Mouse (Mus musculus) testis, postnatal 14 days (tissue): ENCODE data around the gene Styxl1.
A peak's percentile ranks its signal among the peaks of the same experiment; 100 is the strongest.

Experiments
- DNase-seq: peaks from one replicate; pipeline ENCODE4 v3.0.0; 2021; ENCODE audit warnings: low spot score

Gene Styxl1

DNA sequence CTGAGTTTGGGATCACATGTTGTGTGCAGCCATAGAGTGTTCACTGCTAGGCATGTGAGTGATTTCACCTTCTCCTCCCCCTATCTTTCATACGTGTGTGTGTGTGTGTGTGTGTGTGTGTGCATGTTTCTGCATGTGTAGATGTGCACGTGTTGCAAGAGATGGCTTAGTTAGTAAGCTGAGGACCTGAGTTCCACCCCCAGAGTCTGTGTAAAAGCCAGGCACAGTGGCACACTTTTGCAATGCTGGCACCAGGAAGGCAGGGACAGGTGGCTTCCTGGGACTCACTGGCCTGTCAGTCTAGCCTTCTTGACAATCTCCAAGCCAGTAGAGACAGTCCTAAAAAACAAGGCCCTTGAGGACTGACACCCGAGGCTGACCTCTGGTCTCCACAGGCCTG, 13.2 kb downstream of the Styxl1 start:
- DNase-seq: no peak

DNA sequence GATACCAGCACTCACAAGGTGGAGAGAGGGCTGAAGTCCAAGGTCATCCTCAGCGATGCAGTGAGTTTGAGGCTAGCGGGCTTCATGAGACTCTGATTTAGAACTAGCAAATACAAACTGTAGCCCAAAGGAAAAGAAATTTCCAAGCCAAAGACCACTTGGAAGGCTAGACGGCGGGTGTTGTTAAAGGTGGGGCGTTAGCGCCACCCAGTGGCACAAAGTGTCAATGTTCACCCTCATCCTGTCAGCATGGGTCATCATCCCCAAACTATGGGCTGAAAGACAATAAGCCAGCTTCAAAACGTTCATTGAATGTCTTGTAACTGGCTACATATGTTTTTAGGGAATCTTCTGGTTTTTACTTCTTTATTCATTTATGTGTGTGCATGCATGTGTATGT, 14.7 kb downstream of the Styxl1 start:
- peak; percentile 42 for DNase-seq

DNA sequence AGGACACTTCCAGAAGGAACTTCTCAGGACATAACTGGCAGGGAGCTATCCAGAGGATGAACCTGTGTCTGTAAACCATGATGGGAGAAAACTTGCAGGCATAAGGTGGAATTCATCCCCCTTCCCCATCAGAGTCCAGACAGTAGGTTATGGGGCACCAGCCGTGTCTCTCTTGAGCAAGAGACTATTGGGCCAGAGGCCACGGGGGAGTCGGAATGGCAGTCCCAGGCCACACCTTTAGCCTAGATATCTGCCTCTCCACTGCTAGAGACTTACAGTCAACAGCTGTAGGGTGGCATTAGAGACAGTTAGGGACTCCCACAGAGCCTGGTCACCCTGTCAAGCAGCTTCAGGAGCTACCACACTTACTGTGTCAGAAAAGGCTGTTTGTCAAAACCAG, 16.3 kb downstream of the Styxl1 start:
- DNase-seq: no peak

DNA sequence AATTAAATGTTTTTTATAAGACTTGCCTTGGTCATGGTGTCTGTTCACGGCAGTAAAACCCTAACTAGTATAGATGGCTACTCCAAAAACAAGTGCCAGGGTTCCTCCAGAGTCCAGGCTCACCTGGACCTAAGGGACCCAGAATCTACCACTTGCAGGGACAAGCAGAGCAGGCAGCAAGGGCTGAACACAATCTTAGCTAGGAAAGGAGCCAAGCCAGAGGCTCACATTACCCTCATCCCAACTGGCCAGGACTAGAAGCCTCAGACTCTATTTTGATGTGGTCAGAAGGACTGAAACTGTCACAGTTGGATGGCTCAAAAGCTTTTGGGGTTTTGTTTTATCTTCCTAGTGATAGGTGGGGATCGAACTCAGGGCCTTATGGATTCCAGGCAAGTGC, 26.6 kb downstream of the Styxl1 start:
- DNase-seq: no peak

DNA sequence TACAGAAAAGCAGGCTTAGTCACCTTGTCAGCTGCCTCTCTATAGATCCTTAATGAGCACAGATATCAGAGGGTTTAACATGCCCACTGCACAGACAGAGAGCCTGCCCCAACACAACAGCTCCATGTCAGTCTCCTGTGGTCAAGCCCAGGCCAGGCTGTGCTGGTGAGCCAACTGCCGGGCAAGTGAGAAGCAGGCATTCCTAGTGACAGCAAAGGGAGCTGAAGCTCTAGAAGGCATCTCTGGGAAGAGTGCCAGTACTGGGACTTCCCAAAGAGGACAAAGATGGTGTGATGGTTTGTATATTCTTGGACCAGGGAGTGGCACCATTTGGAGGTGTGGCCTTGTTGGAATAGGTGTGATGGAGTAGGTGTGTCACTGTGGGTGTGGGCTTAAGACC, 27.1 kb downstream of the Styxl1 start:
- no peak for DNase-seq

DNA sequence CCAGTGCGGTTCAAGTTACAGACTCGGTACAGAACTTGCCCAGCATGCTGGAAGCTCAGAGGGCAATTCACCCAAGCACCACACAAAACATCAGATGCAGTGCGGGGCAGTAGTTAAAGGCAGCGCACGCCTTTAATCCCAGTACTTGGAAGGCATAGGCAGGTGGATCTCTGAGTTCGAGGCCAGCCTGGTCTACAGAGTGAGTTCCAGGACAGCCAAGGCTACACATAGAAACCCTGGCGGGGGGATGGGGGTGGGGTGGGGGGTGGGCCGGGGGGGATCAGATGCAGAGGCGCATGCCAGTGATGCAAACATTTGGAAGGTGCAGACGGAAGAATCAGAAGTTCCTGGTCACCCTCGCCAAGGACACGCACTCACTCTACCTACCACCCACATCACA, 33.4 kb downstream of the Styxl1 start:
- DNase-seq: no peak

DNA sequence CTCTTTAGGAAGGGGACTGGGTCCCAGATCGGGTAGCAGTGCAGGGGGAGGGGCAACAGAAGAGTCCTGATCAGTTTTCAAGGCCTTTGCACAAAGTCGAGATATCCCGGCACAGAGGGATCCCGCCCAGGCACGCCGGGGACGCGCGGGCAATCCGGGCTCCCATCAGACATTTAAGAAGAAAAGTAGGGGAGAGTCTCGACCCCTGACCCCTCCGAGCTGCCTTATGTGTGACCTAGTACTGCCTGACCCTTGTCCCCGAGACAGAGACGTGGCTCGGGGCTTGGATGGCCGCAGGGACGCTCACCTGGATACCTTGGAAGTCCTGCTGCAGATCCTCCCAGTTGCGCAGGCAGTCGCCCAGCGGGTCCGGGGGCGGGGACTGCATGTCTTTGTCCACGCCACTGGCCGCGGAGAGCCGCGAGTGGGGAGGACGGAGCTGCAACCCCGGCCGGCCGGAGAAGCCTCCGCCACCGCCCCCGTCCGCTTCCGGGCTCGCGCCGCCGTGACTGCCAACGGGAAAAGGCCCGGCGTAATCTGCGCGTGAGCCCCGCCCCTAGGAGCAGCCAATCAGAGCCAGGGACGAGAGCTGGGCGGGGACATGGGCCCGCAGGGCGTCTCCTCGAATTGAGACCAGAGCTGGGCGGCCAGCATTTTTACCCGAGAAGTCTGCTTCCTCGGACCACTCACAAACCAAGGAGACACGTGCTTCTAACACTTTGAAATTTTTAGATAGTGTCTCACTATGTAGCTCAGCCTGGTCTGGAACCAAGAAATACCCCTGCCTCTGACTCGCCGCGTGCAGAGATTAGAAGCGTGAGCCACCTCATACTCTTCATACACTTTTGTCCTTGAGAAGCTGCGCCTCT, 34.2 kb downstream of the Styxl1 start, which contains the start of gene Tmem120a:
Gene Tmem120a (minus strand): TSS at position 708 of the 869 bp plus-strand sequence.
- peak; percentile 91 for DNase-seq

DNA sequence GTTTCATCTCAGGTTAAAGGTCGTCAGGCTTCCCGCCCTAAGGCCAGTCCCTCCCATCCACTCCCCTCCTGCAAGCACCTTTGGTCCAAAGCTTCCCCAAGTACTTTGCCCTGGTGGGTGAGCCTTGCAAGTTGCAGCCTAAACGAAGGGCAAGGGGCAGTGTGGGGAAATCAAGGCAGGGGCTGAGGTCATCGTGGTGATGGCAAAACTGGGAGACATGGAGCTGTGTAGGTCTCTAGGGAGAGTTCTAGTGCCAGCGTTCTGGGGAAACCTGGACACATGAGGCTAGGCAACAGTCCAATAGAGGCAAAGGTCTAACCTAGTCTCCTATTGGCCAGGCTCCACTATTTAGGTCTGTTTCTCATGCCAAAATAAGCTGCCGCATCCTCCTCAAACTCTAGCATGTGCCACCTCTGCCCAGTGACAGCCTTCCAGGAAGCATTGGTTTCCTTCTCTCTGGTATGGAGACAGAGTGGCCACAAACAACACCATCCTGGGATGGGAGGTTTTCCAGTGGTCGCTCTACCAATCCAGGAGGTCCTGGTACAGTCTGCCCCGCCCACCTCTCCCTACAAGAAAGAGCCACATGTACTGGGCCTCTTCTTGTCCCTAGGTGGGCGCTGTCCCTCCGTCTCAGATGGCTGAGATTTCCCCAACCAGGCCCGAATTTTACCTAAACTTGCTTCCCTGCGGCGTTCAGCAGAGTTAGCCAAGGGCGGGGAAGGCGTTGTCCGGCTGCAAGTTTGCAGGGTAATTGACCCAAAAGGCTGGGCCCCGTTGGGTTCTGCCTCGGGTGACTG, 35.0 kb downstream of the Styxl1 start:
- DNase-seq: no peak

DNA sequence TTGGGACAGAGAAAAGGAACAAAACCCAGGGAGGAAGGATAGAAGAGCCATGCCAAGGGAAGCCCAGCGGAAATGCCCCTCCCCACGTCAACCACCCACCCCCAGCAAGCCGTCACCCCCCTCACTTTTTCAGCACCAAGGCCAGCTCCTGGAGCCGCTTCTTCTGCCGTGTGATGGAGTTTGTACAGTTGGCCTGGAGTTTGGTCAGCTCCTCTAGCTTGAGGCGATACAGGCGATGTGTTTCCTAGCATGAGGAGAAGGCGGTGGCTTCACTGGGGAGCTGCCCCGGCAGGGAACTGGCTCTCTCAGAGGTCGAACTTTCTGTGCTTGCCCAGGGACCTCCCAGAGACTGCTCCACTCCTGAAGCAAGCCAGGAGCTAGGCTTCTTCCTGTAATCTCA, 36.0 kb downstream of the Styxl1 start:
- DNase-seq: no peak

DNA sequence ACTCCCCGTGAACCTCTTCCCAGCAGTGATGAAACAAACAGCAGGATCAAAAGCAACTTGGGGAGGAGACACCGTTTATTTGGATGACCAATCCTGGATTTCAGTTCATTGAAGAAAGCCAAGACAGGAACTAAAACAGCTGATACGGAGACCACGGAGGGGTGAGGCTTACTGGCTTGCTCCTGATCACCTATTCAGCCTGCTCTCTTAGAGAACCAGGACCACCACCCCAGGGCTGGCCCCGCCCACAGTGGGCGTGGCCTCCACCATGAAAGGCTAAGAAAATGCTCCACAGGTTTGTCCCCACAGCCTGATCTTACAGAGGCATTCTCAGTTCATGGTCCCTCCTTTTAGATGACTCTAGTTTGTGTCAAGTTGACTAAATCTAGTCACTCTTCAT, 39.9 kb downstream of the Styxl1 start:
- peak; percentile 40 for DNase-seq

DNA sequence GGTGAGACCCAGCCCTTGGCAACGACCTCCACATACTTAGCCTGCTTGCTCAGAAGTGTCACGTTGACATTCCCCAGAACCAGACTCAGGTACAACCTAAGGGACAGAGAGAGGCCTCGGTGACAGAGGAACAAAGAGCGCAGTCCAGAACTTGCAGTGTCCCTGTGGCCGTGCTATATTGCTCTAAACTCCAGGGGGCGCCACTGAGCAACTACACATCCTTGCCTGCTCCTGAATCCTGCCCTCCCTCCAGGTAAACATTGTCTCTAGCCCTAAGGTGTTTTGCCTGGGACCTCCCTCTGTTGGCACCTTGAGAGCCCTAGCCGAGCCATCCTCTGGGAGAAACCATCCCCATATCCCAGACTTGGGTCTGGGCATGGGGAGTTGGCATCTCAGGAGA, 41.0 kb downstream of the Styxl1 start:
- peak; percentile 57 for DNase-seq

DNA sequence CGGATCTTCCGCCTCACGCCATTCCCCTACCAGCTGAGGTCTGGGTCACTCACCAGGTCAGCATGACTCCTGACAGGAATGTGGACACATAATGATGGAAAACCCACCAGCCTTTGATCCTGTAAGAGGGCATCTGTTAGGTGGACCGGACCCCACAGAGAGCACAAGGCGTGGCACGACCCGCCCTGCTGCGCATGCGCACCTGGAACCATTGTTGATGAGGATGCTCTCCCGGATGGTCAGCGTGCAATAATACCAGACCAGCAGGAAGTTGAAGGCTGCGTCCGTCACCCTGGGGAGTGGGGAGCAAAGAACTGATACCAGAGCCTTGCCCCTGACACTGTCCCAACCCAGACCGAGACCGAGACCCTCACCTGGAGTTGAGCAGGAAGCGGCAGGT, 41.6 kb downstream of the Styxl1 start:
- peak; percentile 64 for DNase-seq

DNA sequence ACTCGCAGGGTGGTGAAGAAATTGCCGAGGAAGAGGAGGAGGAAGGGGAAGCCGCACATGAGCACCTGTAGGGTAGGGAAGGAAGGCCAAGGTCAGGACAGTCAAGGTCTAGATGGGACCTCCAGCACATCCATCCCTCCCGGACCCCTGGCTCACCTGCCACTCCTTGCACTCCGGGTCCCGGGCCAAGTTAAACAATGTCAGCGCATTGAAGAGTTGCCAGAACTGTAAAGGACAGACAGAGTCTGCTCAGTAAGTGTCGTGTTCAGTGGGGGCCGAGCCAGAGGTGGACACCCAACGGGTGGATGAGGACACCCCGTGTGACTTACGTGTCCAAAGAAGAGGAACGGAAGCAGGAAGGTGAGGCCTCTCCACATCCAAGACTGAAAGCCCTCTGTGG, 42.4 kb downstream of the Styxl1 start:
- no peak for DNase-seq

DNA sequence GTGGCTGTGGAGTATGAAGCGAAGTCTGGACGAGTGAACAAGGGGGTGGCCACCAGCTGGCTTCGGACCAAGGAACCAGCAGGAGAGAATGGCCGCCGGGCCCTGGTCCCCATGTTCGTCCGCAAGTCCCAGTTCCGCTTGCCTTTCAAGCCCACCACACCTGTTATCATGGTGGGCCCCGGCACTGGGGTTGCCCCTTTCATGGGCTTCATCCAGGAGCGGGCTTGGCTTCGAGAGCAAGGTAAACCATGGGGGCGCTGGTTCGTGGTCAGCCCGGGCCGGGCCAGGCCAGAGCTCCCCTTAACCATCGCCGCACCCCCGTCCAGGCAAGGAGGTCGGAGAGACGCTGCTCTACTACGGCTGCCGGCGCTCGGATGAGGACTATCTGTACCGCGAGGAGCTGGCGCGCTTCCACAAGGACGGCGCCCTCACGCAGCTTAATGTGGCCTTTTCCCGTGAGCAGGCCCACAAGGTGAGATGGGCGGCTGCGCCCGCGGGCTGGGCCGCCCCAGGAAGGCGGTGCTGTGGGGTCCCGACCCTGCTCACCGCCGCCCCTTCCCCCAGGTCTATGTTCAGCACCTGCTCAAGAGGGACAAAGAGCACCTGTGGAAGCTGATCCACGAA, 44.0 kb downstream of the Styxl1 start:
- DNase-seq: no peak

DNA sequence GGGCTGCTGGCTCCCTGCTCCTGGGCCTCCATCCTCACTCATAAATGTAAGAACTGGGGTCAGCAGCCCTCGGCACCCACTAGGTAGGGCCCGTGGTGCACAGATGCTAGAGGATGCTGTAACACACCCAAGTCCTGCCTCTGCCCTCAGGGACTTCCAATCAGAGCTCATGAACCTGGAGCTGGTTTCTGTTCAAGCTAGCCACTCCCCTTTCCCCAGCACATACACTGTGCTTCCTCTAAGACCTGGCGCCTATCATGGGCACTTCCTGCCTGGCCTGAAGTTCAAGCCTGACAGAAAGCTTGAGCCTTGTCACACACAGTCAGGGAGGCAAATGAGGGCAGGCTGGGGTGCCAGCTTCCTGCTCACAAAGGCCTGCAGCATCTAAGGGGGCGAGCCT, 45.1 kb downstream of the Styxl1 start:
- DNase-seq: no peak

DNA sequence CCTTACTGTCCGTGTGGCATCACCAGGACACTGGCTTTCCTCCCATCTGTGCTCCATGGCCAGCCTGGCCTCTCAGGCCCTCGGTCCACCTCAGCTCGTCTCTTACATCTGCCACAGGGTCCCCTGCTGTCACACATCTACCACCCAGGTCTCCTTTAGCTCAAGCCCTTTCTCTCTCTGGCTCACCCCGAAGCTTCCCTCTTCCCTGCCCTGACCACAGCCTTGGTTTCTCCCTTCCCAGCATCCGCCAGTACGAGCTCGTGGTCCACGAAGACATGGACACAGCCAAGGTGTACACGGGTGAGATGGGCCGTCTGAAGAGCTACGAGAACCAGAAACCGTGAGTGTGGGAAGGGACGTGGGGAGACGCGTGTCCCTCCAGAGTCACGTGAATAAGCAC, 46.9 kb downstream of the Styxl1 start:
- no peak for DNase-seq

DNA sequence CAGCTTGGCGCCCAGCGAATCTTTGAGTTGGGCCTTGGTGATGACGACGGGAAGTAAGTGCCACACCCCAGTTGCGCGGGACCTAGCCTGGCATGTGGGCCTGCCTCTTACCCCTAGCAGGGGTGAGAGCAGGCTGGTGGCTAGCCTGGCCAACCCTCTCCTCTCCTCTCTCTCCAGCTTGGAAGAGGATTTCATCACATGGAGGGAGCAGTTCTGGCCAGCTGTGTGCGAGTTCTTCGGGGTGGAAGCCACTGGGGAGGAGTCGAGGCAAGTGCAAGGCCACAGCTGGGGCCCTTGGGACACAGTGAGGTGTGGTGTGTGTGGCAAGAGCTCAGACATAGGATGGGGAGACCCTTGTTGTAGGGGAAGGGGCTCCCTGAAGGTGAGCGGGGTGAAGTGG, 47.3 kb downstream of the Styxl1 start:
- no peak for DNase-seq

DNA sequence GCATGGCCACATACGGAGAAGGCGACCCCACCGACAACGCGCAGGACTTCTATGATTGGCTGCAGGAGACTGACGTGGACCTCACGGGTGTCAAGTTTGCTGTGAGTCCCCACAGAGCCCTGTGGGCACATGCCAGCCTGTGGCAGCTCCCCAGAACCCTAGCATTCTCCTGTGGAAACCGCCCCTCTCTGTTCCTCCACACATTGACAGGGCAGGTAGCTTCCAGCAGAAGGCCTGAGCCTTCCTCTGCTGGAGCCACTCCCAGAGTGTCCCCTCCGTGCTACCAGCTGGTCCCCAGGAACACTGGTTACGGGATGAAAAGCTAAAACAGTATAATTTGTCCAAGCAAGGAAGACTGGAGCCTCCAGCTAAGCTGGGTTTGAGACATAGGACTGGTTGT, 47.9 kb downstream of the Styxl1 start:
- no peak for DNase-seq

DNA sequence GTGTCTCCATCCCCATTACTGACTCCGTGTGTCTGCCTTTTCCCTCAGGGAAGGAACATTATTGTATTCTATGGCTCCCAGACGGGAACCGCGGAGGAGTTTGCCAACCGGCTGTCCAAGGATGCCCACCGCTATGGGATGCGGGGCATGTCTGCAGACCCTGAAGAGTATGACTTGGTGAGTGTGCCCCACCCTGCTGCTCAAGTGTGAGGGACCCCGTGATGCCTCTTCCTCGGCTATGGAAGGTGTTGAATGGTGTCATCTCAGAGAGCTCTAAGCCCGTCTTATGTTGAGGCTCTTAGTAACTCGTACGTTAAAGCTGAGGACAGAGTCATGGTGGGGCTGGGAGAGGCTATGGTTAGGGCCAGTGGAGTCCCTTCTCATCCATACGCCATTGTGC, 48.8 kb downstream of the Styxl1 start:
- no peak for DNase-seq

DNA sequence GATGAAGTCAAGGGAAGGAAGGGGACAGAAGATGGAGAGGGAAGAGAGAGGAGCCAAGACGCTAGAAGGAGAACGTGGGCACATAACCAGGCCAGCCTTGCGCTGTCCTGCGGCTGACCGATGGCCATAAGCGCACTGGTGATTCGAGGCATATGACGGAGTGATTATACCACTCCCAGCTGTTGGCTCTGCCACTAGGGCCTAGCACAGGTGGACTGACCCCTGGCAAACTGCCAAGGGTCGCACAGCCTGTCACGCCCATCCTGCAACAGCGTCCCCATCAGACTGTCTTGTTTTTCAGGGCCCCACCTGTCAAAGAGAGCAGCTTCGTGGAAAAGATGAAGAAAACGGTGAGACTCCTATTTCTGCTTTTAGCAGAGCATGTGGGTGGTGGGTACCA, 49.8 kb downstream of the Styxl1 start:
- no peak for DNase-seq

DNA sequence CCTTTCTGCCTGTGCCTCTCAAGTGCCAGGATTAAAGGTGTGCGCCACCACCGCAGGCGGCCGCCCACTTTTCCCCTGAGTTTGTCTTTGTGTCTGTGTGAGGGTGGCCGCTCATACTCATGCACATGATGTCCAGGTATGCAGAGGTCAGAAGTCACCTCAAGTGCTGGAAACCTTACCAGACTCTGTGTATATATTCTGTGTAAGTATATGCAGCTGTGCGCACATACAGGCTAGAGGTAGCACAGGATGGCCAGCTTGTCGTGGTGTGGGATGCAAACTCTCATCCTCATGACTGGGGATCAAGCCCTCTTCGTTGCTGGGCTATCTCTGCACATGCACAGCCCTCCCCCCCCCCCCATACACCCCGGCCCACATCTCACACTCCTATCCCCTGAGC, 50.3 kb downstream of the Styxl1 start:
- no peak for DNase-seq

DNA sequence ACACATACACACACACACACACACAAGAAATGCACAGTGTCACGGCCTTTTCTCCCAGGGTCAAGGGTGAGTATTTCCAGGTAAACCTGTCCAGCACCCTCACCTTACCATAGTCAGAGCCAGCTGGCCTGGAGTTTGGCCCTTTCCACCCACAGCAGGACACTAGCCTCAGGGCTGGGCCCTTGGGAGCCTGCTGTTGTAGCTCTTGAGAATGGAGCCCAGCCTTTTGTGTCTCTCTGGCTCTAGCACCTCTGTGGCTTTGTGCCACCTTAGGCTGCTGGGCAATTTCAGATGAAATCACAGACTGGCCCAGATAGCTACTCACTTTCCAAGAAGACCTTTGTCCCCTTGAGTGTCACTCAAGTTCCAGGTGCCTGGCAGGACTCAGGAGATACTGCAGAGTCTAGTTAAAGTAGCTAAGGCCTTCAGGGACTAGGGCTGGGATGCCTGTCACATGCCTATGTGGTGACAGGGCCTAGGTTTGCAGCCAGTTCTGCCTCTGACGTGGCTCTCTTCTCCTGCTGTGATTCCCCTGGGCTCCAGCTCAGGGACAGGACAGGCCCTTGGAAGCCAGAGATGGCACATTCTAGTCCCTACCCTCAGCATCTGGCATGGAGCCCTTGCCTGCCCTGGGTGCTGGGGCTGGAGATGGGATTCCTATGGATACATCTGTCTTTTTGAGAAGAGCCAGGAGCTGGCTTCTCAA, 51.4 kb downstream of the Styxl1 start:
- DNase-seq: no peak
